Mouse (Mus musculus) layer of hippocampus, postnatal 10 days (tissue): Measurements from ENCODE around the gene Arhgef6. TPM values are rescaled to one million over a fixed set of nuclear protein-coding genes. Genes with fewer than 3 reads are reported as not detected.

ENCODE experiments used
- DNase-seq, 2 experiments: peaks; one replicate each; pipeline ENCODE4 v3.0.0; 2021; ENCODE audit warnings: low spot score in 2 of 2
- total RNA-seq, 2 experiments: library from RNA; stranded (reverse); gene quantifications; 2 replicates each; pipeline ENCODE4 v1.2.3; 2021

Arhgef6 gene
- total RNA-seq, 2 experiments from 2014 or later = 22.0 to 23.3 TPM

DNA sequence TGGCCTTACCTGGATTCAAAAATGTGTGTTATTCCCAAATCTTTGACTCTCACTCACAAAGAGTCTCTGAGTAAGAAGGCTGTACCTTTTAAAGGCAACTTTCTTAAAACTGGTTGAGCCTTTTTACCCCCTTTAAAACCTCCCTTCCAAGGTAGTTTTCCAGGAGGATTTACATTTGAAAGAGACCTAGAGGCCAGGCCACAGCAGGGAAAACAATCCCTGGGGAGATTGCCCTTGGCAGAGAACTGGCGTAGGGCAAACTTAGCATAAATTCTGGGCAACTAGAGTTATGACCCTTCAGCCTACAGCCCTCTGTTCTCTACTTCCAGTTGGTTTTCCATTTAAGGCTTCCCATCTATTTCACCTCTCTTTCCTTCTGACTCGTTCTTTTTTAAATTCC is 140.5 kb downstream of the Arhgef6 start:
- DNase-seq = no peak

DNA sequence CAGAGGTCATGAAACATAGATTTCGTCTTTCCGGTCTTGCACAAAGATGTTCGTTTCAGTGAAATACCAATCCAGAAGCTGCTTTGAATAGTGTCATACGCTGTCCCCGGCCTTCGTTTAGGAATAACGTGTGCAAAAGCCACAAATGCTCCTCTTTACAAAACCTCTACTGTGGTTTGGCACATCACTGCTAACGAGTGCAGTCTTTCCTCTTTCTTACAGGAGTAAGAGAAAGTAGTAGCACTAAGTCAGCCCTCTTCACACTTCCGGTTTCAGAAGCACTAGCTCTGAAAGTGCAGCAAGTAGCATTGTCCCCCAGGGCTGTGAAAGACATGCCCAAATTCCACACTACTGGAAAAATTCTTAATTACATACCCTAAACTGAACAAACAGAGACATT is 142.2 kb downstream of the Arhgef6 start:
- no peak for DNase-seq

DNA sequence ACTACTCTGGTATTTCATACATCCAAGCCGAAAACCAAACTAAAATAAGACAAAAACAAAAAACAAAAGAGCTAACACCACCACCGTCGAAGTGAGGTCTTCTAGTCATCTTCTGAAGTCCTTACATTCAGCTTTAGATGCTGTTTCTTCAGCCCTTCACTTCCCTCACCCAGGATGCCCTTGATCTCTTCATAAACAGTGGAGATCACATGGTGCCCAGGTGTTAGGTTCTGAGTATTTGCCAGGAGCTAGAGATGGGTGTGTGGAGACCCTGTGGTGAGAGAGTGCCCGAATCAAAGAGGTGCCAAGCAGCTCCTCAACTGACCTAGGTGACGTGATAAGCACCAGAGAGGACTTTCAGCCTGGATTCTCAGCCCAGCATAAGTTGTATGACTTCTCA is 149.2 kb downstream of the Arhgef6 start:
- no peak for DNase-seq

DNA sequence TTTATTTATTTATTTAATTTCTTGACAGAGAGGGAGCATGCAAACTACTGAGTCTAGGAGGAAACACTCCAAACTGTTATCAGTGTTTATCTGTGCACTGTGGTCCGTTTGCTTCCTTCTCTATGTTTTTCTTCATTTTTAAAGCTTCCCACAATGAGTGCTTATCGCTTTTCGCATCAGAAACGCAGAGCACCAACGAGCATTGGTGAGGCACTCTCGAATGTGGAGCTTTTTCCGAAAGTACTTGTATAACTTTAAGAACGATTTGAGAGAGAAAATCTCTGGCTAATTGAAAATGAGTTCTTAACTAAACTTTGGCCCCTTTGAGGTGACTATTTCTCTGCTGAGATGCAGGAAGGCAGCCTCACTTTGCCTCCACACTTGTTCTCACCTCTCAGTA is 151.2 kb downstream of the Arhgef6 start:
- no peak for DNase-seq

DNA sequence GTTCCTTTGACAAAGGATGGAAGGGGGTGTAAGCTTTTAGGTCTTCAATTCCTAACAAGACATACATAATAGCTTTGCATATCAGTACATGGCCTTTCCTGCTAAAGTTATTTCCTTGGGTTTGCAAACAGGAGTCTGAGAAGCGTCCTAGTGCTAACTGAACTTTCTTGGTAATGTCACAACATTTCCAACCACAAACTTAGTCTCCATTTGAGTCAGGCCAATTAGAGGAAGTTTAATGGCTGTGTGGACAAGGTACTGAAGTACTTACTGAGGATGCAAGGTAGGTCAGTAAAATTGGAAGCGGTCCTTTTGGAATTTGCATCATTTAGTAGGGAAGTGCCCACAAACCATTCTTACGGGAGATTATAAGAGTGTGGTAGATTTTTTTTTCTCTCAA is 155.2 kb downstream of the Arhgef6 start:
- DNase-seq = no peak

DNA sequence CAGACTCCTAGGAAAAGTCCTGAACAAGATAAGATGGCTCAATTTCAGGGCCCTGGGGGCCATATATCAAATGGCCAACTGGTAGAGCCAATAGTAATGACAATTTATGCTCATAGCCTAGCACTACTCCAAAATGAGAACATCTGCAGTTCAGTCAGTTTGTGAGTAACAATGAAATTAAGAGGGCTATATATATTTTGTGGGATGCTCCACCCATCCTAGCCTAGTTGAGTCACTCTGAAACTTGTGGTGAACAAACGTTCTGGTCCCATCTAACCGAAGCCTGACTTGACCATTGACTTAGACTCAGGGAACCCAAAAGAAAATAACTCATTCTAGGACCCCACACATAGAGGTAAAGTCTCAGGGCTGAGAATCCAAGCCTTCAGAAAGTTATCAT is 156.1 kb downstream of the Arhgef6 start:
- DNase-seq = no peak

Other genes starting within 250 kb of the Arhgef6 start
- not detected for gene Cd40lg, start 126.6 kb downstream of the Arhgef6 start, total RNA-seq
- gene Rbmx, start 54.3 kb upstream of the Arhgef6 start, total RNA-seq = 10 to 100 TPM; 85.3 to 88.0 TPM
- gene Gm364, start 70.4 kb upstream of the Arhgef6 start, total RNA-seq = not detected
- 1 to 10 TPM; 3.6 to 4.9 TPM for gene Gpr101, start 165.0 kb upstream of the Arhgef6 start, total RNA-seq